Mouse (Mus musculus) midbrain, postnatal 0 days (tissue): Measurements from ENCODE around the gene 2310011J03Rik. TPM values are rescaled to one million over a fixed set of nuclear protein-coding genes. Genes with fewer than 3 reads are reported as not detected.
A peak's percentile ranks its signal among the peaks of the same experiment; 100 is the strongest.

Experiments
- ATAC-seq: fragments of 200-750 bp; cut with Nextera tagmentation; 2 replicates; pipeline ENCODE4 v1.8.0; 2017; ENCODE audit warnings: moderate number of reproducible peaks, mild to moderate bottlenecking, moderate TSS enrichment, moderate library complexity; ENCODE audit not compliant: low FRiP score
- DNase-seq: peaks from one replicate; pipeline ENCODE4 v3.0.0-alpha.2; 2015; ENCODE audit warnings: low spot score
- H3K27ac ChIP-seq: fragments of 300-500 bp; sonication (generic); 2 replicates; pipeline ENCODE4 v1.5.1; 2014; ENCODE audit warnings: low read depth, mild to moderate bottlenecking, low read length, mixed read lengths
- H3K27me3 ChIP-seq: fragments of 300-500 bp; sonication (generic); 2 replicates; pipeline ENCODE4 v1.6.1; 2014; ENCODE audit warnings: low read length, control low read depth, mixed read lengths; ENCODE audit not compliant: insufficient read depth
- H3K36me3 ChIP-seq: fragments of 300-500 bp; sonication (generic); 2 replicates; pipeline ENCODE4 v1.6.1; 2014; ENCODE audit warnings: low read length, control low read depth, mixed read lengths; ENCODE audit not compliant: insufficient read depth
- H3K4me1 ChIP-seq: fragments of 300-500 bp; sonication (generic); 2 replicates; pipeline ENCODE4 v1.6.1; 2014; ENCODE audit warnings: mild to moderate bottlenecking, control low read depth, antibody characterized with exemption, low read length, mixed read lengths; ENCODE audit not compliant: insufficient read depth
- H3K4me2 ChIP-seq: fragments of 300-500 bp; sonication (generic); 2 replicates; pipeline ENCODE4 v1.6.1; 2014; ENCODE audit warnings: low read depth, mild to moderate bottlenecking, low read length, mixed read lengths; ENCODE audit not compliant: poor library complexity, severe bottlenecking
- H3K4me3 ChIP-seq: fragments of 300-500 bp; sonication (generic); 2 replicates; pipeline ENCODE4 v1.5.1; 2014; ENCODE audit warnings: low read depth, mild to moderate bottlenecking, low read length, moderate library complexity
- H3K9ac ChIP-seq: fragments of 300-500 bp; sonication (generic); replicated peaks from 2 replicates; pipeline ENCODE4 v1.6.1; 2014; ENCODE audit warnings: mild to moderate bottlenecking, low read length, moderate library complexity, mixed read lengths; ENCODE audit not compliant: poor library complexity, severe bottlenecking
- H3K9me3 ChIP-seq: fragments of 300-500 bp; sonication (generic); 2 replicates; pipeline ENCODE4 v1.6.1; 2016; ENCODE audit warnings: low read length, control low read depth
- CTCF ChIP-seq: IDR thresholded peaks from 2 replicates; pipeline ENCODE4 v1.5.1; 2016; ENCODE audit warnings: antibody characterized with exemption, mild to moderate bottlenecking
- WGBS: fragments of 180-500 bp; shearing (Covaris S2); extraction: QIAGEN DNeasy Blood & Tissue Kit; methylation state at CpG from one replicate; pipeline ENCODE4 v1.1.7; 2014; 5-methylcytosine and 5-hydroxymethylcytosine counted together
- microRNA-seq: library from miRNA; unstranded; fragments of <30 nt; microRNA quantifications from one replicate; pipeline ENCODE4, GENCODE M21; 2016; ENCODE audit warnings: borderline number of aligned reads
- polyA plus RNA-seq: library from polyadenylated mRNA; unstranded; fragments of >200 nt; fragmentation: Nextera tagmentation; extraction: Ambion mirVana; gene quantifications from 2 replicates; pipeline ENCODE4 v1.2.1, GENCODE M21; 2015
- total RNA-seq: library from RNA; depleted of rRNA; stranded (reverse); fragments of >200 nt; gene quantifications from 2 replicates; pipeline ENCODE4 v1.2.3, GENCODE M21; 2014; rRNA removed

Gene 2310011J03Rik
- total and polyA plus RNA-seq, 2 experiments from 2014 or later = 23.1 to 26.5 TPM

DNA sequence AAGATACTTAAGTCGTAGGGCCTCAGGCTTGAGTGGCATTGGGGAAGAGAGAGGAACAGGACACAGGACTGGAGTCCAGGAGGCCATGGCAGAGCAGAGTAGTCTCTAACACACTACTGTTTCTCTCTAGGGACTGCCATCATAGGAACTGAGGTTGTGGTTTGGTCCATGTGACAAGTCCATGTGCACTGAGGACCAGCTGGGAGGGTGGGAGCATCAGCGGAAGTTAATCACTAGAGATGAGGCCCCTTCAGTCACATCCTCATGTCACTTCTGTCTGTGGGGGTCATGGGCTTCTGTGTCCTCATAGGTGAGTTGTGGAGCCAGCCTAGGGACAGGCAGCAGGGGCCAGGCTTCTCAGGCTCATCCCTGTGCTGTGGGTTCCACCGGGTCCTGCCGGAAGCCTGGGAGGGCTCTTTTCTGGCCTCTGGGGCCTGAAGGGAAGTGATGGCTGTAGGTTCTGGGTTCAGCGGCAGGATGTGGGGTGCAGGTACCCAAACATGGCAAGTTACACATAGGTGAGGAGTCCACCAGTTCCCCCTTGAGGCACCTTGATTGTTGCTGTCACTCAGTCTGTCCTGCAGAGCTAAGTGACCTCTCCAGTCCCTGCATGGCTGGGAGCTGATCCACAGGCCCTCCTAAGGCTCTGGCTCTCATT is 49.0 kb downstream of the 2310011J03Rik start:
- TF ChIP-seq CTCF = no peak
- Histone ChIP-seq H3K4me3 (no peak overlapping the region), H3K27ac (no peak overlapping the region; the same call in 1 of the 2 replicates), H3K36me3 (peaks cover 22% of the 10 kb centered on the region), H3K9ac (no peak overlapping the region), H3K27me3 (no peaks in the 10 kb centered on the region), H3K4me2 (no peak overlapping the region), H3K9me3 (no peaks in the 10 kb centered on the region), H3K4me1 (peaks cover 13% of the 10 kb centered on the region)
- DNase-seq = no peak
- 79% methylated on average over 5 of the region's 5 CpGs for WGBS
- no peak for ATAC-seq

DNA sequence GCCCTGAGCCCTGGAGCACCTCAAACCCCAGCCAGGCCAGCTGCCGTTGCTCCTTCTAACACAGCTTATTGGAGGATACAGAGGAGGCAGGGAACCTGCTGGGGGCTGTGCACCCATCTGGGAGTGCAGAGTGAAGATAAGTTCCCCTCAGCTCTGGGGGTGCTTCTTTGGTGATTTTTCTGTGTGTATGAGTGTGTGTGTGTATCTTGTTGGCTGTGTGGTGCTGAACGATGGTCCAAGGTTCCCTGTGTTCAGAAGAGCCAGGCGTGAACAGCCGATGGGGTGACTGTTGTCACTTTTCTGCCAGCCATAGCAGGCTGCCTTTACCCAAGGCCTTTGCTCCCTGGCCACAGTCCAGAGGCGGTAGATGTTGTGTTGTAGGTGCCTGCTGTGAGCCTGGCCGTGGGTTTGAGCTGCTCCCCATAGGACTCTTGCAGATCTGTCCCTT is 49.6 kb downstream of the 2310011J03Rik start:
- Histone ChIP-seq H3K27me3 (no peaks in the 10 kb centered on the region), H3K27ac (no peak overlapping the region; the same call in 1 of the 2 replicates), H3K36me3 (peaks cover 18% of the 10 kb centered on the region; the same call in 1 of the 2 replicates), H3K9me3 (no peaks in the 10 kb centered on the region), H3K9ac (no peak overlapping the region), H3K4me1 (peaks cover 16% of the 10 kb centered on the region), H3K4me2 (no peak overlapping the region), H3K4me3 (no peak overlapping the region)
- no peak for DNase-seq
- TF ChIP-seq CTCF = no peak
- ATAC-seq = no peak
- 63% methylated on average over 6 of the region's 6 CpGs for WGBS

DNA sequence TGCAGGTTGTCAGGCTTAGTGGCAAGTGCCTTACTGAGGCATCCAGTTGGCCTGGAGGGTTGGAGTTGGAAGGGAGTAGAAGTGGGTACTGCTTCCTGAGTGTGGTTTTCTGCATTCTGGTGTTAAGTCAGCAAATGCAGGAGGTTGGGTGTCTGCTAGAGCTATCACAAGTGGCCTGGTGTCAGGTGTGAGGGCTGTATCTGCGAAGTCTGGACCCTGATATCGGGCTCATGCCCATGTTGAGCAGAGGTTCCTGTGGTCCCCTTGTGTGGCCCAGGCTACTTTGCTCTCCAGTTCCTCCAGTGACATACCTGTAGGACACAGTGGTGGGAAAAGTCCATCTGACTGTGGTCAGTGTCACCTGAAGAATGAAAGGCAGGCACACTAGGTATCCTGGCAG is 50.2 kb downstream of the 2310011J03Rik start:
- 96% methylated on average over 2 of the region's 2 CpGs for WGBS

More for the DNA sequence above, 50.2 kb downstream of the 2310011J03Rik start:
- no peaks in the 10 kb centered on the region for H3K27me3 ChIP-seq
- 0 out of 2 replicates have a peak overlapping the region, but pooled peaks have one; percentile 13 for H3K9ac ChIP-seq
- no peak overlapping the region for H3K4me3 ChIP-seq
- H3K9me3 ChIP-seq = no peaks in the 10 kb centered on the region
- DNase-seq (no peak), ATAC-seq (no peak)
- peaks cover 17% of the 10 kb centered on the region; the same call in 1 of the 2 replicates for H3K36me3 ChIP-seq
- no peak for TF ChIP-seq CTCF
- peaks cover 19% of the 10 kb centered on the region for H3K4me1 ChIP-seq
- no peak overlapping the region for H3K4me2 ChIP-seq
- no peak overlapping the region for H3K27ac ChIP-seq

Small RNA genes within 50 kb of the gene (microRNA-seq; reads per million reads assigned to microRNA genes)
- not detected for gene Mir6911

Other genes with a start within 250 kb of the 2310011J03Rik start
- 24.3 TPM in 2 replicates for gene Sbno2, start 215.0 kb downstream of the 2310011J03Rik start, total RNA-seq
- 7.6 TPM in 2 replicates for gene Sbno2, start 215.0 kb downstream of the 2310011J03Rik start, polyA plus RNA-seq
- 84.0 and 97.3 TPM in 2 replicates for gene Stk11, start 204.7 kb downstream of the 2310011J03Rik start, total RNA-seq
- gene Stk11, start 204.7 kb downstream of the 2310011J03Rik start, polyA plus RNA-seq = 12.3 and 12.4 TPM in 2 replicates
- gene Atp5d, start 181.9 kb downstream of the 2310011J03Rik start, total RNA-seq = 231 and 259 TPM in 2 replicates
- 607 and 661 TPM in 2 replicates for gene Atp5d, start 181.9 kb downstream of the 2310011J03Rik start, polyA plus RNA-seq
- 273 and 276 TPM in 2 replicates for gene Cbarp, start 179.7 kb downstream of the 2310011J03Rik start, total RNA-seq
- gene Cbarp, start 179.7 kb downstream of the 2310011J03Rik start, polyA plus RNA-seq = 120 and 121 TPM in 2 replicates
- gene Midn, start 172.3 kb downstream of the 2310011J03Rik start, total RNA-seq = 114 and 143 TPM in 2 replicates
- gene Midn, start 172.3 kb downstream of the 2310011J03Rik start, polyA plus RNA-seq = 16.3 and 17.2 TPM in 2 replicates
- gene Cirbp, start 154.6 kb downstream of the 2310011J03Rik start, total RNA-seq = 315 and 337 TPM in 2 replicates
- gene Cirbp, start 154.6 kb downstream of the 2310011J03Rik start, polyA plus RNA-seq = 760 and 829 TPM in 2 replicates
- 2.3 and 2.8 TPM in 2 replicates for gene 1600002K03Rik, start 147.6 kb downstream of the 2310011J03Rik start, total RNA-seq
- gene 1600002K03Rik, start 147.6 kb downstream of the 2310011J03Rik start, polyA plus RNA-seq = 4.1 and 5.3 TPM in 2 replicates
- 45.1 and 51.1 TPM in 2 replicates for gene Efna2, start 141.1 kb downstream of the 2310011J03Rik start, total RNA-seq
- 52.1 and 58.4 TPM in 2 replicates for gene Efna2, start 141.1 kb downstream of the 2310011J03Rik start, polyA plus RNA-seq
- 45.1 and 60.9 TPM in 2 replicates for gene Mum1, start 94.1 kb downstream of the 2310011J03Rik start, total RNA-seq
- gene Mum1, start 94.1 kb downstream of the 2310011J03Rik start, polyA plus RNA-seq = 42.4 and 49.6 TPM in 2 replicates
- 193 and 201 TPM in 2 replicates for gene Ndufs7, start 71.4 kb downstream of the 2310011J03Rik start, total RNA-seq
- 358 and 388 TPM in 2 replicates for gene Ndufs7, start 71.4 kb downstream of the 2310011J03Rik start, polyA plus RNA-seq
- 12.5 and 14.3 TPM in 2 replicates for gene Gamt, start 59.5 kb downstream of the 2310011J03Rik start, total RNA-seq
- 16.8 and 19.6 TPM in 2 replicates for gene Gamt, start 59.5 kb downstream of the 2310011J03Rik start, polyA plus RNA-seq
- 107 and 109 TPM in 2 replicates for gene Dazap1, start 59.1 kb downstream of the 2310011J03Rik start, total RNA-seq
- 34.2 and 34.5 TPM in 2 replicates for gene Dazap1, start 59.1 kb downstream of the 2310011J03Rik start, polyA plus RNA-seq
- gene Rps15, start 28.1 kb downstream of the 2310011J03Rik start, total RNA-seq = 971 and 1,162 TPM in 2 replicates
- gene Rps15, start 28.1 kb downstream of the 2310011J03Rik start, polyA plus RNA-seq = 633 and 645 TPM in 2 replicates
- 370 and 395 TPM in 2 replicates for gene Apc2, start 24.6 kb downstream of the 2310011J03Rik start, total RNA-seq
- 95.3 and 110 TPM in 2 replicates for gene Apc2, start 24.6 kb downstream of the 2310011J03Rik start, polyA plus RNA-seq
- 5.2 and 7.5 TPM in 2 replicates for gene Pcsk4, start 9.0 kb upstream of the 2310011J03Rik start, total RNA-seq
- gene Pcsk4, start 9.0 kb upstream of the 2310011J03Rik start, polyA plus RNA-seq = 12.6 and 14.6 TPM in 2 replicates
- 3.8 and 5.3 TPM in 2 replicates for gene Reep6, start 9.4 kb upstream of the 2310011J03Rik start, total RNA-seq
- gene Reep6, start 9.4 kb upstream of the 2310011J03Rik start, polyA plus RNA-seq = 7.0 and 7.8 TPM in 2 replicates
- gene Adamtsl5, start 27.9 kb upstream of the 2310011J03Rik start, total RNA-seq = 0.71 and 0.77 TPM in 2 replicates
- gene Adamtsl5, start 27.9 kb upstream of the 2310011J03Rik start, polyA plus RNA-seq = 0.62 and 0.71 TPM in 2 replicates
- gene Plk5, start 35.9 kb upstream of the 2310011J03Rik start, total RNA-seq = 17.5 and 23.1 TPM in 2 replicates
- gene Plk5, start 35.9 kb upstream of the 2310011J03Rik start, polyA plus RNA-seq = 12.5 and 12.8 TPM in 2 replicates
- 118 and 147 TPM in 2 replicates for gene Mex3d, start 67.1 kb upstream of the 2310011J03Rik start, total RNA-seq
- 12.5 and 13.9 TPM in 2 replicates for gene Mex3d, start 67.1 kb upstream of the 2310011J03Rik start, polyA plus RNA-seq
- gene Mbd3, start 79.0 kb upstream of the 2310011J03Rik start, total RNA-seq = 30.4 and 47.0 TPM in 2 replicates
- gene Mbd3, start 79.0 kb upstream of the 2310011J03Rik start, polyA plus RNA-seq = 154 and 157 TPM in 2 replicates
- gene Uqcr11, start 86.3 kb upstream of the 2310011J03Rik start, total RNA-seq = 295 and 379 TPM in 2 replicates
- gene Uqcr11, start 86.3 kb upstream of the 2310011J03Rik start, polyA plus RNA-seq = 638 and 795 TPM in 2 replicates
- gene Tcf3, start 113.1 kb upstream of the 2310011J03Rik start, total RNA-seq = 69.6 and 91.1 TPM in 2 replicates
- 24.8 and 25.1 TPM in 2 replicates for gene Tcf3, start 113.1 kb upstream of the 2310011J03Rik start, polyA plus RNA-seq
- gene Onecut3, start 174.3 kb upstream of the 2310011J03Rik start, total RNA-seq = 2.8 and 3.1 TPM in 2 replicates
- gene Onecut3, start 174.3 kb upstream of the 2310011J03Rik start, polyA plus RNA-seq = 0.69 and 0.89 TPM in 2 replicates
- 0.71 and 0.93 TPM in 2 replicates for gene Atp8b3, start 218.6 kb upstream of the 2310011J03Rik start, total RNA-seq
- 0.90 and 1.1 TPM in 2 replicates for gene Atp8b3, start 218.6 kb upstream of the 2310011J03Rik start, polyA plus RNA-seq
- 34.2 and 52.6 TPM in 2 replicates for gene Rexo1, start 241.0 kb upstream of the 2310011J03Rik start, total RNA-seq
- 26.1 and 29.8 TPM in 2 replicates for gene Rexo1, start 241.0 kb upstream of the 2310011J03Rik start, polyA plus RNA-seq